Mouse (Mus musculus) thymus, postnatal 4 days (tissue): Measurements from ENCODE around the gene Olfr1226.
"Not testable (repeated sequence)": the region's sequence is repeated elsewhere in the genome, so short reads cannot be mapped to it uniquely, and the experiment has no call there.

Experiments used
- DNase-seq: peaks from one replicate; pipeline ENCODE4 v3.0.0; 2021

The Olfr1226 gene

GRCm38 (mm10) chr2:89199948-89200347, at the start of gene Olfr1226:
Gene Olfr1226 (minus strand): TSS chr2:89200048.
- DNase-seq, result no peak

GRCm38 (mm10) chr2:89196325-89196982, 3.4 kb downstream of the Olfr1226 start:
- no peak for DNase-seq

DNA sequence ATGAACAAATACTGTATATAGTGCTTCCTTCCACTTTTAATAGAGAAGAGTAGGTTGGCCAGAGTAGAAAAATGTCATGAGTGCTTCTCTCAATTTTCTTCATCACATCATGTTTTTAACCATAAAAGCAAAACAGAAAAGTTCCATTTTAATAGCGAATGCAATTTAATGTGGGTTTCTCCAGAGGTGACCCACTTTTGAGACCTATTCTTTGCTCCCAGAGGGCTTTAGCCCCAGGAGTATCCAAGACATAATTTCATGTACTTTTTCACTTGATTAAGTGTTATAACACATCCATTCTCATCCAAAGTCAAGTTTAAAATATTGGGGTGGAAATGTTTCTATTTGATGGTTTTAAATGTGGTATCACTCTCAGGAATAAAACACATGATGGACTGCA, 25.3 kb downstream of the Olfr1226 start, which contains the start of gene Olfr1225:
Gene Olfr1225 (minus strand): TSS at position 101 of the 400 bp plus-strand sequence.
- DNase-seq, result no peak

GRCm38 (mm10) chr2:89164711-89165110, 35.1 kb downstream of the Olfr1226 start:
- not testable (repeated sequence) for DNase-seq

DNA sequence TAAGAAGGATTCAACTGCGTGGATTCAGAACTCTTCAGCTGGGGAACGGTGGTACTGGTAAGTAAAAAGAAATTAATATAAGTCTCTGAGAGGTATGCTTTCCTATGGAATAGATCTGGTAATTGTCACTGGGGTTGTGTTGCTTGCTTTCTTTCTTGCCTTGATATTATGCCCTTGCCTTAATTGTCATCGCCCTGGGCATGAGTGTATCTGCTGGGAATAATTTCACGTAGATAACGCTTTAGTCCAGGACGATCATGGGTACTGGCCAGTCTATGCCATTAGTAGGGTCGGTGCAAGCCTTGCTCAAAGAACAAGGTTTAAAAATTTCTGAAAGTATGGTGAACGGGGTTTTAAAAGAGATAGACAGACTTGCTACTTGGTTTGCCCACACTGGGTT, 35.9 kb downstream of the Olfr1226 start, which contains the start of gene Olfr1224-ps1:
Gene Olfr1224-ps1 (minus strand): TSS at position 101 of the 400 bp plus-strand sequence.
- DNase-seq, result not testable (repeated sequence)

DNA sequence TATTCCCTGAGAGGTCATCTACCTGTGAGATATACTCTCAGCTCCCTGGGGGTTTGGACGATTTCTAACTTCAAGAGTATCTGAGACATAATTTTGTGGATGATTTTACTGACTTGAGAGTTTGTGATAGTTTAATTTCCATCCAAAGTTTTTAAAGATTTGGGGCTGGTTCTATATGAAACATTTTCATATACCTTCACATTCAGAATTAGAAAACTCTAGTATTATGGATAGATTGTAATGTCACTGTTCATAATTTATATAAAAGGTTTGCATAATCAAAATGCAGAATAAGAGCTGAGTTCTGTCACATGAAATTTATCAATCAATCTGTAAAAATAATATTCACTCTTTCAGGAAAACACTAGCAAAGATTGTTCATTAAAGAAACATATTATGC, 48.4 kb downstream of the Olfr1226 start, which contains the start of gene Olfr1223:
Gene Olfr1223 (minus strand): TSS at position 101 of the 400 bp plus-strand sequence.
- DNase-seq, result no peak
